Mouse (Mus musculus): ENCODE measurements around the gene Htr1d. TPM values are rescaled to one million over a fixed set of nuclear protein-coding genes. Genes with fewer than 3 reads are reported as not detected.

Htr1d gene
- total RNA-seq, 2 experiments from 2014 or later, result 5.7 to 6.0 TPM

- Histone ChIP-seq H3K4me3 (peak overlapping the region; percentile 41), H3K27ac (no peak overlapping the region)
- TF ChIP-seq CTCF (IDR thresholded peaks at IDR 0.05), result peak; percentile 35
- intact Hi-C loops (cut with DNase I), result no loop called here
- peak; percentile 18 to 25 for DNase-seq (ENCODE audit: extremely low spot score in 1 of 2, low spot score in 2 of 2)
Measured at GRCm38 (mm10) chr4:136425000-136425288, 1.6 kb downstream of the Htr1d start.

- H3K4me3 ChIP-seq, result no peak overlapping the region
- no peak overlapping the region for H3K27ac ChIP-seq
- TF ChIP-seq CTCF (IDR thresholded peaks at IDR 0.05), result no peak
- DNase-seq (ENCODE audit: extremely low spot score in 1 of 2, low spot score in 2 of 2), result no peak
- intact Hi-C loops (cut with DNase I), result loop anchor here (5.0 kb wide), 1 partner anchor 58 kb away; no protein-coding TSS in a partner anchor
Measured at GRCm38 (mm10) chr4:136430609-136431375, 7.5 kb downstream of the Htr1d start.

GRCm38 (mm10) chr4:136431376-136431693, 8.0 kb downstream of the Htr1d start:
- DNase-seq (ENCODE audit: extremely low spot score in 1 of 2, low spot score in 2 of 2), result peak; percentile 32 to 37
- Histone ChIP-seq H3K4me3 (no peak overlapping the region), H3K27ac (no peak overlapping the region)
- TF ChIP-seq CTCF (IDR thresholded peaks at IDR 0.05), result peak; percentile 69
- intact Hi-C loops (cut with DNase I), result loop anchor here (5.0 kb wide), 1 partner anchor 59 kb away; no protein-coding TSS in a partner anchor

- intact Hi-C loops (cut with DNase I), result loop anchor here (5.0 kb wide), 1 partner anchor 62 kb away; no protein-coding TSS in a partner anchor
- TF ChIP-seq CTCF (IDR thresholded peaks at IDR 0.05), result no peak
- H3K4me3 ChIP-seq, result no peak overlapping the region
- no peak overlapping the region for H3K27ac ChIP-seq
- DNase-seq (ENCODE audit: extremely low spot score in 1 of 2, low spot score in 2 of 2), result no peak
Measured at GRCm38 (mm10) chr4:136434029-136434428, 10.7 kb downstream of the Htr1d start.

- Histone ChIP-seq H3K4me3 (no peak overlapping the region), H3K27ac (no peak overlapping the region)
- intact Hi-C loops (cut with DNase I), result no loop called here
- DNase-seq (ENCODE audit: extremely low spot score in 1 of 2, low spot score in 2 of 2), result no peak
- TF ChIP-seq CTCF (IDR thresholded peaks at IDR 0.05), result no peak
Measured at GRCm38 (mm10) chr4:136439106-136439505, 15.8 kb downstream of the Htr1d start.

GRCm38 (mm10) chr4:136441354-136442043, 18.2 kb downstream of the Htr1d start:
- Histone ChIP-seq H3K4me3 (no peak overlapping the region), H3K27ac (no peak overlapping the region)
- TF ChIP-seq CTCF (IDR thresholded peaks at IDR 0.05), result no peak
- no peak for DNase-seq (ENCODE audit: extremely low spot score in 1 of 2, low spot score in 2 of 2)
- intact Hi-C loops (cut with DNase I), result no loop called here

GRCm38 (mm10) chr4:136444561-136444960, 21.2 kb downstream of the Htr1d start:
- no peak for TF ChIP-seq CTCF (IDR thresholded peaks at IDR 0.05)
- intact Hi-C loops (cut with DNase I), result no loop called here
- no peak overlapping the region for H3K27ac ChIP-seq
- no peak overlapping the region for H3K4me3 ChIP-seq
- no peak for DNase-seq (ENCODE audit: extremely low spot score in 1 of 2, low spot score in 2 of 2)

GRCm38 (mm10) chr4:136449795-136450194, 26.5 kb downstream of the Htr1d start:
- H3K27ac ChIP-seq, result no peak overlapping the region
- DNase-seq (ENCODE audit: extremely low spot score in 1 of 2, low spot score in 2 of 2), result no peak
- intact Hi-C loops (cut with DNase I), result loop anchor here (5.0 kb wide), 1 partner anchor 77 kb away; no protein-coding TSS in a partner anchor

GRCm38 (mm10) chr4:136450271-136450670, 26.9 kb downstream of the Htr1d start:
- intact Hi-C loops (cut with DNase I), result loop anchor here (5.0 kb wide), 1 partner anchor 78 kb away; no protein-coding TSS in a partner anchor
- no peak for DNase-seq (ENCODE audit: extremely low spot score in 1 of 2, low spot score in 2 of 2)
- Histone ChIP-seq H3K4me3 (no peak overlapping the region), H3K27ac (no peak overlapping the region)
- no peak for TF ChIP-seq CTCF (IDR thresholded peaks at IDR 0.05)

More at GRCm38 (mm10) chr4:136449795-136450194, 26.5 kb downstream of the Htr1d start:
- H3K4me3 ChIP-seq, result no peak overlapping the region
- no peak for TF ChIP-seq CTCF (IDR thresholded peaks at IDR 0.05)

- no peak overlapping the region for H3K27ac ChIP-seq
- no peak for TF ChIP-seq CTCF (IDR thresholded peaks at IDR 0.05)
- intact Hi-C loops (cut with DNase I), result loop anchor here (5.0 kb wide), 1 partner anchor 79 kb away; no protein-coding TSS in a partner anchor
- no peak overlapping the region for H3K4me3 ChIP-seq
- DNase-seq (ENCODE audit: extremely low spot score in 1 of 2, low spot score in 2 of 2), result no peak
Measured at GRCm38 (mm10) chr4:136451564-136451963, 28.2 kb downstream of the Htr1d start.

- no peak for TF ChIP-seq CTCF (IDR thresholded peaks at IDR 0.05)
- intact Hi-C loops (cut with DNase I), result loop anchor here (5.0 kb wide), 1 partner anchor 80 kb away; no protein-coding TSS in a partner anchor
- Histone ChIP-seq H3K27ac (no peak overlapping the region), H3K4me3 (no peak overlapping the region)
- no peak for DNase-seq (ENCODE audit: extremely low spot score in 1 of 2, low spot score in 2 of 2)
Measured at GRCm38 (mm10) chr4:136452286-136452685, 29.0 kb downstream of the Htr1d start.

GRCm38 (mm10) chr4:136452792-136453191, 29.5 kb downstream of the Htr1d start:
- DNase-seq (ENCODE audit: extremely low spot score in 1 of 2, low spot score in 2 of 2), result no peak
- intact Hi-C loops (cut with DNase I), result loop anchor here (5.0 kb wide), 1 partner anchor 80 kb away; no protein-coding TSS in a partner anchor
- Histone ChIP-seq H3K27ac (no peak overlapping the region), H3K4me3 (no peak overlapping the region)
- TF ChIP-seq CTCF (IDR thresholded peaks at IDR 0.05), result no peak

Data from left cerebral cortex, adult 2 months (tissue).